Mouse (Mus musculus) lung, postnatal 36 days (tissue): ENCODE data around the gene Gpr183.

Experiments
- DNase-seq: peaks from one replicate; pipeline ENCODE4 v3.0.0; 2022; ENCODE audit warnings: mixed read lengths

The Gpr183 gene

GRCm38 (mm10) chr14:121964990-121965389 is at the start of gene Gpr183:
TSS of gene Gpr183 (minus strand) at chr14:121965195.
- peak; percentile 51 for DNase-seq

DNA sequence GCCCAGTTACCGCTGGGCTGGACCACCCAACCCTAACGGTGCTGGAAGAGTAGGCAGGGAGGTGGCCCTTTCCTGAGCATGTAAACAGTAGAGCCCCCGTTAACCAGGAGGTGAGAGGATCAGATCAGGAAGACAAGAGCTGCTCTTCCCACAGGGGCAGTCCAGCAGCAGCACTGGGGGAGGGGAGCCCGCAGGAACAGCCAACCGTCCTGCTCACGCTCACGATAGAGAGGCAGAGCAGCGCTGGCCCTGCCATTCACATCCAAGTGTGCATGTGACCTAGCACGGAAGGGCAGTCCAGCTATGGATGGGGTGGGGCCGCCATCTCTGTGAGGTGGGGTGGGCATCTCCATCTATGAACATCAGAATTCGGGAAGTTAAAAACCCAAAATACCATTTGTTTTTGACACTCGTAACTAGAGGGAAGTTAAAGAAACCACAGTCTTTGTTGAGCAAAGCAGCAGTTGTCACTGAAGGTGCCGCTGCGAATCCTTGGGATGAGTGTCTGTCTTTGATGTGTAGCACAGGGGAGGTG is 48.5 kb upstream of the Gpr183 start:
- peak; percentile 53 for DNase-seq

DNA sequence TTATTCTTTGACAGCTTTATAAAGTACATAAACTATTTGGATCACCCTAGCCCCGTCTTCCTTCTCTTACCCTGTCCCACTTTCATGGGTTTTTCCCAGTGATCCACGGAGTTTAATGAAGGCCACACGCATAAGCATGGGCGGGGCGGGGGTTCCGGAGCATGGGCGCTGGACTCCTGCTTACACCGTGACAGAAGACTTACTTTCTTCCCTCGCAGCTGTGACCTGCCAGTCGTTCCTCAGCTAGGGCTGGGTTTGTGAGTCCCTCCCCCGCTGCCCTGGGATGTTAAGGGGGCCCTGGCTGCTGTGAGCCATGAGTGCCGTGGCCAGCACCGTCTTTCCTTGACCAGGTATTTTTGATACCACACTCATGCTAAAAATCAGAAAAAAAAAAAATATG is 47.8 kb upstream of the Gpr183 start:
- DNase-seq: no peak

DNA sequence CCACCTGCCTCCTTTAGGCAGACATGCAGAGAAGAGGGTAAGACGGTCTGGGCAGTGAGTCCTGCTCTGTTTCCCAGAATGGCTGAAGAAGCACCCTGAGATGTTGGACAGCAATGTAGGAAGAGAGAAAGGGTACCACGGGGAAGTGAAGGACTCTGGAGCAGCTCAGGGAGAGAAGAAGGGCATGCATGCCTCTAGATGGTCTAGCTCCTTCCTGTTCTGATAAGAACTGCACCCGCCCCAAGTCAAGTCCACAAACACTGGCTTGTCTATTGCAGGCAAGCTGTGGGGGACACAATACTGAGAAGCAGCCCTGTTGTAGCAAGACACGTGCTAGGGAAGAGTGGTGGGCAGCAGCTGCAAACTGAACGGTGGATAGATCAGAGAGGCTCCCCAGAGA is 47.2 kb upstream of the Gpr183 start:
- no peak for DNase-seq

DNA sequence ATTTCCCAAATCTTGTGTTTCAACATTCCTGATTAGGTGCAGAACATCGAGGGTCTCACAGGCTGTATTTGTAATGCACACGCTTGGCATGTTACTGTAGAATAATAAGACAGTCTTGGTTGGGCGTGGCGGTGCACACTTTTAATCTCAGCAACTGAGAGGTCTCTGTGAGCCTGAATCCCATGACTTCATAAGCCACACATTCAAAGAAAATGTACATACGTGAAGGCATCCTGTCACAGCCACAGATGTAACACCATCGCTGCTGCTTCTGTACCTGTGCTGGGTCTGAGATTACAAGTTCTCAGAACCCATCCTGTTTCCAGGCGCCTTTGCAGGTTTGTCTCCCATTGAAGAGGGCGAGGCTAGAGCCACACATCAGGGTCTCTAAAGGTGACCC is 46.8 kb upstream of the Gpr183 start:
- no peak for DNase-seq

DNA sequence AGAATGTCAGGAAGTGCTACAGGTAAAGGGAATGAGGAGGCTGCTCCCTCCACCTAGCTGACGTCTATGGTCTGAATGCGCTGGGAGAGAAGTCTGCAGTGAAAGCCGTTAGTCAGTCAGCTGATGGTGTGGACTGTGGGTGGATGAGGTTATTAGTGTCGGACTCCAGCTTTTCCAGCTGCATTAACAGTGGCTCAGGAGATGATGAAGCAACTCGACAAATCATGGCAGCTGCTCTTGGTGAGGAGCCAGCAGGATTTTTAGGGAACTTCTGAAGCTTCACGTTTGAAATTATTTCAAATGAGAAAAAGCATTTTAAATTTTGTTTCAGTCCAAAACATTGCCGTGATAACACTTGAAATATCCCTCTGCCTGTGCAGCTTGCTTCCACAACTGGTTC is 45.3 kb upstream of the Gpr183 start:
- no peak for DNase-seq

- DNase-seq: peak; percentile 63
Observed at GRCm38 (mm10) chr14:122009502-122009901, 44.5 kb upstream of the Gpr183 start.

- no peak for DNase-seq
Observed at GRCm38 (mm10) chr14:122008261-122008660, 43.3 kb upstream of the Gpr183 start.

- no peak for DNase-seq
Observed at GRCm38 (mm10) chr14:122003812-122004211, 38.8 kb upstream of the Gpr183 start.

DNA sequence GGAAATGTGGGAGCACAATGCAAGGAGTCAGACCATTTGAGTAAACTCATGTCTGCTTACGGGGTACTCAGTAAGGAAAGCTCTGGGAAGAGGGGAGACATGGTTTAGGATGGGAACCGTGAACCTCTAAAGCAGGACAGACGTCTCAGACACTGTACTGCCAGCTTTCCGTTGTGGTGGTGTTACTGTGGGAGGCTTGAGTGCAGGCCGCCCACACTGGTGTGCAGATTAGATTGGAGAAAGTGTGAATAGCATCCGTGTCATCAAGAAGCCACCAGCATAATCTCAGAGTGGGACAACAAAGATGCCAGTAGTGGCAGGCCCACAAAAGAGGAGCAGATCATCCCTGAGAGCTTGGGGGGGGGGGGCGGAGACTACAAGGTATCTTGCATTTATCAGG is 37.2 kb upstream of the Gpr183 start:
- no peak for DNase-seq

DNA sequence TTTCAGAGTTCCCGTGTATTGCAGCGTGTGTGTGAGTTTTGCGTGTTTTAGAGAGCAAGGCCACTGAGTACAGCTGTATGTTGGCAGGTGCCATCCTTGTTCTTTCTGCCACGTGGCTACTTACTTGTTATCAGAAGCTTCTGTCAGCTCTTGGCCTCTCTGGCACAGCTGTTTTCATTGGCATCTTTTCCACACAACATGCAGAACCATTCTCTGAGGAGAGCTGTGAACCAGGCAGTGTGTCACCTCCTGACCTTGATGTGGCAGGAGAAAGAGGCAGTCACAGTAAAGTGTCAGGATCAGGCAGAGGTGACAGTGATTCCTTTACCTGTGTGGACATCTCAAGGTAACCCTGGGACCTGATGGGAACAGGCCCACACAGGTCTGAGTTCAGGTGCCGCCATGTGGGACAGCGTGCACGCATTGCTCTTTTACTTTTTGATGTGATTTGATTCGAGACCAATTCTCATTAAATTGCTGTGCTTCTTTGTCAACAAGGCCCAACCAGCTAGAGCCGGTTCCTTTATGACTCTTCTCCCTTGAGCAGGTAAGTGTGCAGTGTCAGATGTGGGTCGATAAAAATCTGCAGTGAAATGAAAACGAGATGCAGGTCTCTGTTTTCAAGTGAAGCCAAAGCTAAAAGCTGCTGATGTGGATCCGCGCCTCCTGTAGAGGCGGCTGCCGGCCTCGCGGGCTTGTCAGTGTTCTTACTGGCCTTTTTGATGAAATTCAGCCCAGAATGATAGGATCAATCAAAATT is 35.5 kb upstream of the Gpr183 start:
- DNase-seq: no peak

DNA sequence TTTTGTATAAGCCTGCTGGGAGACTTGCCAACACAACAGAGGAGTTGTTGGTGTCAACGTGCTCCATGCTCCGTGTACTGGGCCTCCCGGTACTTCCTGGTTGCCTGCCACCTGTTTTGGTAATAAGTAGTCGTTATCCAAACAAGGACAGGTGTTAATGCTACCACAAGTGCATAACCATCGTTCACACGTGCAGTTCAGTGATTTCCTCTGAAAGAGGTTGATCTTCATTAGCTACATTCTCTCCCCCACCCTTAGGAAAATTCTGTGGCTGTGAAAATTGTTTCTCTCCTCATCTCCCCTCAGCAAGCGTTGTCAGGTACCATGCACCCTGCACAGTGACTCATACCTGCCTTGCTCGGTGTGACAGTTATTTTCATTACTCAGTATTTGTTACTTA is 34.5 kb upstream of the Gpr183 start:
- DNase-seq: no peak

GRCm38 (mm10) chr14:121996786-121997185 is 31.8 kb upstream of the Gpr183 start:
- peak; percentile 82 for DNase-seq

DNA sequence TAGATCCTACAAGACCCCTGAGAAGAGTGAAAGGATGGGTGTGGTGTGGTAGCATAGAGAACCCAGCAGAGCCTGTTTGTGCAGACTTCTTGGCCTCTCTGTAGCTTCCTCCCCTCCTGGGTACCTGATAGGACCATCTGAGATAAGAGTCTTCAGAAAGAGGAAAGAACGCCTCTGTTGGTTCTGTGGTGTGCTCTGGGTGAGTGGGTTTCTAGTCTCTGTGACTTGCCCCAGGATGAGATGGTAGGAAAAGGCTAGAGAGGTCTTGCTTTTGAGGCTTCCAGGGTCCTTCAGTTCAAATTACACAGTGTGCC is 30.5 kb upstream of the Gpr183 start:
- DNase-seq: no peak

DNA sequence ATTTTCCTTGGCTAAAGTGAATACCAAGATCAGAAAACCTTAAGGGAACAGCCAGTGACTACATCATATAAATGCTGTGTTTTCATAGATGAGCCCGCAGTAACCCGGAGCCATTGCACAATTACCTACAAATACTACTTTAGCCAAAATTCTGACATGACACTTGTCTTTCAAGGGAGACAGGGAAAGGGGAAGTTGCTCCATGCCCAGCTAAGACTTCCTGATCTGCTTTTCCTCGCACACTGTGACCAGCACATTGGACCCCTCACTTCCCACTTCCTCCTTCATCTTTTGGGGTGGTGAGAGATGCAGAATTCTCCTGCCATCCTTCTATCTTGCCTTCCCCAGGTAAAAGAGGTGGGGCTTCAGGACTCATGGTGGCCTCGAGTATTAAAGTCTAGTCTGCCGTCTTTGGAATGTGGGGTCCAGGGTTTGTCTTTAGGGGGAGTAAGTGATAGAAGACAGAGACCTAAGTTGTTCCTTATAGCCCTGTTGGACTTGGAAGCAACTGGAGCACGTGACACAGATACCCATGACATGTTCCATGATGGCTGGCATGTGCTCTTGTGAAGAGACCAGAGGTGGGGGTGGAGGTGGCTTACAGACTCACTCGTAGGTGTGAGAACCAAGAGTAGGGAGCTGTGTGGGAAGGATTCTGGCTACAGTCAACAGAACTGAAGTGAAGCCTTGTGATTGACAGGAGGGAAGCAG is 30.0 kb upstream of the Gpr183 start:
- DNase-seq: no peak

DNA sequence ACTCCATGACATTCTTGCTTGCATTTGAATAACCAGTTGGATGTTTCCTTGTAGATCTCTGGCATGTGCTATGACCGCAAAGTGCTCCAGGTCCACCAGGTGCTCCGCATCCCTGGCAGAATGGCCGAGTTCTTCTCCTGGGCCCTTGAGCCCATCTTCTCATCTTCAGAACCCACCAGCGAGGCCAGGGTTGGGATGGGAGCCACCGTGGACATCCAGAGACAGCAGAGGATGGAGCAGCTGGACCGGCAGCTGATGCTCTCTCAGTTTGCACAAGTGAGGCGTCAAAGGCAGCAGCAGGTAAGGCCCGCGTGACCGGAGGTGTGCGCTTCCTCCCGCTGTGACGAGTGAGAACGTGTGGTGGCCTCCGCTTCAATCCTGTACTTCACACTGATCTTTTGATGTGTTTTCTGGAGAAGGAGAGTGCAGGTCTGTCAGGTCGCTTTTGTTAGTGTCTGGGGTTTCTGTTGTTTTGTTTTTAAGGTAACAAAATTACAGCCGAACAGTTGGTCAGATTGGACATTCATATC is 29.2 kb upstream of the Gpr183 start:
- no peak for DNase-seq

DNA sequence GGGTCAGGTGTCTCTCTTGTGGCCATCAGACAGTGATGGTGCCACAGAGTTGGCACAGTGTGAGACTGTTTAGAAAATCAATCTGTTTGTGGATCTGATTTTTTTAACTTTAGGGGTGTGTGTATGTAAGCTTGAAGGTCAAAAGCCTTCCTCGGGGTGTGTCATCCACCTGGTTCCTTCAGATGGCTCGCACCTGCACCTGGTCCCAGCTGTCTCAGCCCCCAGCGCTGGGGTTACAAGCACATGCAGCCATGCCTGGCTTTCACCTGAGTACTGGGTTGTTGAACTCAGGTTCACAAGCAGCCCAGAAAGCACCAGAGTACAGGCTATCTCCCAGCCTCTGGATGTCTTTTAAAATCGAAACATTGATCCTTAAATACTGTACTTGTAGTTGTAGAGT is 28.6 kb upstream of the Gpr183 start:
- no peak for DNase-seq

- no peak for DNase-seq
Observed at GRCm38 (mm10) chr14:121992395-121993280, 27.6 kb upstream of the Gpr183 start.

GRCm38 (mm10) chr14:121991921-121992320 is 26.9 kb upstream of the Gpr183 start:
- DNase-seq: no peak

- DNase-seq: no peak
Observed at GRCm38 (mm10) chr14:121990897-121991296, 25.9 kb upstream of the Gpr183 start.

GRCm38 (mm10) chr14:121989869-121990268 is 24.9 kb upstream of the Gpr183 start:
- no peak for DNase-seq

- DNase-seq: no peak
Observed at GRCm38 (mm10) chr14:121989331-121989730, 24.3 kb upstream of the Gpr183 start.

- no peak for DNase-seq
Observed at GRCm38 (mm10) chr14:121987691-121988090, 22.7 kb upstream of the Gpr183 start.
